Mouse (Mus musculus) G1E (cell line): ENCODE data around the gene Letm1.

Source experiments
- CTCF ChIP-seq: IDR thresholded peaks from 2 replicates; pipeline ENCODE4 v1.5.1; 2012; ENCODE audit warnings: low read depth, low read length, inconsistent platforms, mixed read lengths
- GATA1 ChIP-seq: IDR thresholded peaks from 2 replicates; pipeline ENCODE4 v1.6.1; 2012; ENCODE audit warnings: borderline replicate concordance, low read length, inconsistent platforms, mixed read lengths
- POLR2AphosphoS5 ChIP-seq: IDR thresholded peaks from 2 replicates; pipeline ENCODE4 v1.6.1; 2012; ENCODE audit warnings: low read depth, low read length, inconsistent platforms; ENCODE audit not compliant: insufficient replicate concordance
- TAL1 ChIP-seq: conservative IDR thresholded peaks from 2 replicates; pipeline ENCODE4 v1.6.1; 2012; ENCODE audit warnings: low read depth, low read length, inconsistent platforms, mixed read lengths

DNA sequence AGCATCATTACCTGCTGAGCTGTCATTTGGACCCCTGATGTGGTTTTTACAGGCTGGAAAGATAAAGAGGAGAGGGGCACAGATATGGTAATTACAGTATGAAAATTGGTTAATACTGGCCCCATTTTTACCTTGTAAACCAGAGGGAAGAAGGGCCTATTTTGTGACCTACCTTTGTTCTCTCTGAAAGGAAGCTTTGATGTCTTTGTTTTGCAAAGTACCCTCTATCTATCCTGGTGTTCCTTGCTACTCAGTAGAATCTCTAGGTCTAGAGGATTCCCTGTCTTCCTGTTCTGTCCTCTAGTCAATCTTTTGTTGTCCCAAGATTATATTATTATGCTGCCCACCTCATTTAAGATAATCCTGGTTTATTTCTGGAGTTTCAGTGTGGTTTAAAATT, 43.4 kb upstream of the Letm1 start:
- TF ChIP-seq CTCF, result no peak
- no peak for TF ChIP-seq GATA1
- no peak for TF ChIP-seq TAL1
- TF ChIP-seq POLR2AphosphoS5, result no peak
